Mouse (Mus musculus): Measurements from ENCODE around the gene Atp1b4. TPM values are rescaled to one million over a fixed set of nuclear protein-coding genes. Genes with fewer than 3 reads are reported as not detected.
A peak's percentile ranks its signal among the peaks of the same experiment; 100 is the strongest.

Atp1b4 gene
- polyA plus RNA-seq (2015; fragmentation: Nextera tagmentation; extraction: Ambion mirVana): 0.04 TPM in 1 of 2 replicates, not detected in the other

GRCm38 (mm10) chrX:38315884-38316283 is at the start of gene Atp1b4:
Gene Atp1b4, plus strand, starts transcription at chrX:38316184.
- no peak within 1 kb of the TSS for H3K4me2 ChIP-seq (replicated peaks; ENCODE audit: low read depth, low read length)
- no peaks in the 10 kb centered on the region for H3K4me1 ChIP-seq (ENCODE audit: insufficient read depth, low read depth, low read length)
- H3K9ac ChIP-seq (replicated peaks; ENCODE audit: low read depth): no peak within 1 kb of the TSS
- no peaks in the 10 kb centered on the region for H3K27me3 ChIP-seq (replicated peaks; ENCODE audit: insufficient read depth, low read length)
- H3K9me3 ChIP-seq (ENCODE audit: low read length): no peaks in the 10 kb centered on the region
- 84% methylated on average over 8 of the region's 8 CpGs for WGBS
- no peak within 1 kb of the TSS for H3K4me3 ChIP-seq (ENCODE audit: low read depth, low read length)
- no peak for ATAC-seq
- no peak for TF ChIP-seq CTCF (IDR thresholded peaks at IDR 0.05)
- TF ChIP-seq EP300 (IDR thresholded peaks at IDR 0.05): no peak
- H3K27ac ChIP-seq (ENCODE audit: low read length): no peak within 1 kb of the TSS
- DNase-seq (ENCODE audit: low spot score): no peak
- H3K36me3 ChIP-seq (ENCODE audit: insufficient read depth, low read length): no peaks in the 10 kb centered on the region

- H3K4me1 ChIP-seq (ENCODE audit: insufficient read depth, low read depth, low read length): no peaks in the 10 kb centered on the region
- no peak for TF ChIP-seq EP300 (IDR thresholded peaks at IDR 0.05)
- no peak for TF ChIP-seq CTCF (IDR thresholded peaks at IDR 0.05)
- H3K36me3 ChIP-seq (ENCODE audit: insufficient read depth, low read length): no peaks in the 10 kb centered on the region
- no peak for DNase-seq (ENCODE audit: low spot score)
- H3K4me2 ChIP-seq (replicated peaks; ENCODE audit: low read depth, low read length): no peak overlapping the region
- H3K4me3 ChIP-seq (ENCODE audit: low read depth, low read length): no peak overlapping the region
- WGBS: 59% methylated on average over 4 of the region's 4 CpGs
- no peak for ATAC-seq
- no peak overlapping the region for H3K9ac ChIP-seq (replicated peaks; ENCODE audit: low read depth)
- H3K27me3 ChIP-seq (replicated peaks; ENCODE audit: insufficient read depth, low read length): no peaks in the 10 kb centered on the region
- H3K9me3 ChIP-seq (ENCODE audit: low read length): no peaks in the 10 kb centered on the region
- H3K27ac ChIP-seq (ENCODE audit: low read length): no peak overlapping the region
Measured at GRCm38 (mm10) chrX:38308597-38308996, 7.4 kb upstream of the Atp1b4 start.

GRCm38 (mm10) chrX:38311054-38311453 is 4.9 kb upstream of the Atp1b4 start:
- H3K36me3 ChIP-seq (ENCODE audit: insufficient read depth, low read length): no peaks in the 10 kb centered on the region
- no peaks in the 10 kb centered on the region for H3K27me3 ChIP-seq (replicated peaks; ENCODE audit: insufficient read depth, low read length)
- TF ChIP-seq CTCF (IDR thresholded peaks at IDR 0.05) (no peak), EP300 (IDR thresholded peaks at IDR 0.05) (0 out of 2 replicates have a peak, but pooled peaks have one; percentile 16)
- ATAC-seq (peak; percentile 83), DNase-seq (ENCODE audit: low spot score) (peak; percentile 67)
- no peak overlapping the region for H3K4me2 ChIP-seq (replicated peaks; ENCODE audit: low read depth, low read length)
- no peaks in the 10 kb centered on the region for H3K4me1 ChIP-seq (ENCODE audit: insufficient read depth, low read depth, low read length)
- H3K9me3 ChIP-seq (ENCODE audit: low read length): no peaks in the 10 kb centered on the region
- no peak overlapping the region for H3K27ac ChIP-seq (ENCODE audit: low read length)
- H3K4me3 ChIP-seq (ENCODE audit: low read depth, low read length): no peak overlapping the region
- 61% methylated on average over 2 of the region's 2 CpGs for WGBS
- H3K9ac ChIP-seq (replicated peaks; ENCODE audit: low read depth): no peak overlapping the region

GRCm38 (mm10) chrX:38312910-38313625 is 2.9 kb upstream of the Atp1b4 start:
- Histone ChIP-seq H3K4me2 (replicated peaks; ENCODE audit: low read depth, low read length) (no peak overlapping the region), H3K9me3 (ENCODE audit: low read length) (no peaks in the 10 kb centered on the region), H3K27me3 (replicated peaks; ENCODE audit: insufficient read depth, low read length) (no peaks in the 10 kb centered on the region), H3K4me1 (ENCODE audit: insufficient read depth, low read depth, low read length) (no peaks in the 10 kb centered on the region), H3K9ac (replicated peaks; ENCODE audit: low read depth) (no peak overlapping the region), H3K27ac (ENCODE audit: low read length) (no peak overlapping the region), H3K4me3 (ENCODE audit: low read depth, low read length) (no peak overlapping the region), H3K36me3 (ENCODE audit: insufficient read depth, low read length) (no peaks in the 10 kb centered on the region)
- ATAC-seq (no peak), DNase-seq (ENCODE audit: low spot score) (peak; percentile 7)
- 64% methylated on average over 9 of the region's 9 CpGs for WGBS
- TF ChIP-seq EP300 (IDR thresholded peaks at IDR 0.05): no peak

- Histone ChIP-seq H3K27me3 (replicated peaks; ENCODE audit: insufficient read depth, low read length) (no peaks in the 10 kb centered on the region), H3K9me3 (ENCODE audit: low read length) (no peaks in the 10 kb centered on the region), H3K4me1 (ENCODE audit: insufficient read depth, low read depth, low read length) (no peaks in the 10 kb centered on the region), H3K36me3 (ENCODE audit: insufficient read depth, low read length) (no peaks in the 10 kb centered on the region), H3K4me3 (ENCODE audit: low read depth, low read length) (no peak overlapping the region), H3K4me2 (replicated peaks; ENCODE audit: low read depth, low read length) (no peak overlapping the region), H3K27ac (ENCODE audit: low read length) (no peak overlapping the region), H3K9ac (replicated peaks; ENCODE audit: low read depth) (no peak overlapping the region)
- TF ChIP-seq EP300 (IDR thresholded peaks at IDR 0.05) (no peak), CTCF (IDR thresholded peaks at IDR 0.05) (no peak)
- 85% methylated on average over 6 of the region's 6 CpGs for WGBS
- ATAC-seq (no peak), DNase-seq (ENCODE audit: low spot score) (no peak)
Measured at GRCm38 (mm10) chrX:38313626-38314210, 2.3 kb upstream of the Atp1b4 start.

- no peaks in the 10 kb centered on the region for H3K4me1 ChIP-seq (ENCODE audit: insufficient read depth, low read depth, low read length)
- H3K9me3 ChIP-seq (ENCODE audit: low read length): no peaks in the 10 kb centered on the region
- no peak overlapping the region for H3K4me2 ChIP-seq (replicated peaks; ENCODE audit: low read depth, low read length)
- H3K36me3 ChIP-seq (ENCODE audit: insufficient read depth, low read length): no peaks in the 10 kb centered on the region
- 61% methylated on average over 4 of the region's 4 CpGs for WGBS
- no peak for ATAC-seq
- TF ChIP-seq EP300 (IDR thresholded peaks at IDR 0.05) (no peak), CTCF (IDR thresholded peaks at IDR 0.05) (no peak)
- no peaks in the 10 kb centered on the region for H3K27me3 ChIP-seq (replicated peaks; ENCODE audit: insufficient read depth, low read length)
- H3K4me3 ChIP-seq (ENCODE audit: low read depth, low read length): no peak overlapping the region
- no peak for DNase-seq (ENCODE audit: low spot score)
- H3K27ac ChIP-seq (ENCODE audit: low read length): no peak overlapping the region
- no peak overlapping the region for H3K9ac ChIP-seq (replicated peaks; ENCODE audit: low read depth)
Measured at GRCm38 (mm10) chrX:38330695-38331406, 14.9 kb downstream of the Atp1b4 start.
